In the genomic region with DNA sequence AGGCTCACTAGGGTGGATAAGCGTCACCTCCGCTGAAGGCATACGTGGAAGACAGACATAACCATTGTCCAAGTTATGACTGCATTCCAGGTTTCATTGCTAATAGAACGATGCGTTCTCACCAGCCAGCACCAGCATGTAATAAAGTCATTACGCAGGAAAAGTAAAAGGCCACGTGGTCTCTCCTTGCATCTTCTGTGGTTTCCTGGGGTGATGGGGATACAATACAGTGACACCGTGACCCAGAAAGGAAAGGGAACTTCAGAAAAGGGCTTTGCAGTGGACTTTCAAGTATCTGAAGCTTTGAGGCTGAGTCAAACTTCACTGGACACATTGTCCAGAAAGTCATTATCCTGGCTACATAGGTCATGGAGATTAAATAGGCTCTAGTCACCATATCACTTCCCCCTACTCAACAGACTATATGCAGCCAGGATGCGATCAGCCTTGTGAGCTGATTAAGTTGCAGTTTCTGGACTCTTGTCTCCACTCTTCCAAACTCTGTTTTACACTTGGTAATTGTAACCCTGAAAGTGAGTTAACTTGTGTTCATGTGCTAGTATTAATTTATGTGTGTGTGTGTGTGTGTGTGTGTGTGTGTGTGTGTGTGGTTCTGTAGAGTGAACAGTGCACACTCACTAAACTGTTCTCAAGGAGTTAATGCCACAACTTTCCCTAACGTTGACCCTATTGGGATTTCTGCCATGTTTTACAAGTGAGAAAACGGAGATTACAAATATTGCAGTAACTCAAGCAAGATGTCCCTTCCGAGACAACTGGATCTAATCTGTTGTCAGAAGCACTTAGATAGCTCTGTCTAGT, we compare ENCODE assay signal across 20 mouse cellular contexts.
DNase-seq lines count a peak whose midpoint lies in the region; ATAC-seq lines count a peak whose summit lies in the region.
"Had no signal": no experiment of that assay in that cellular context is flagged by ENCODE, and none has a peak within 500 bp of the region (broad histone marks: within the 10 kb centered on the region; RNA-seq: fewer than 3 reads in every experiment).

No protein-coding gene starts in this region.

- H3K4me1 ChIP-seq in hindbrain, embryonic 10.5 days (replicated peaks), result peaks cover 18% of the 10 kb centered on the region
- H3K4me1 ChIP-seq in hindbrain, embryonic 13.5 days (replicated peaks), result no peaks in the 10 kb centered on the region
- H3K4me1 ChIP-seq in midbrain, embryonic 12.5 days, result no peaks in the 10 kb centered on the region; the same call in 1 of the 2 replicates
- no peaks in the 10 kb centered on the region for H3K4me1 ChIP-seq in midbrain, embryonic 14.5 days (ENCODE audit: control insufficient read depth, insufficient read depth, low read length)
- H3K4me1 ChIP-seq: embryonic facial prominence, embryonic 13.5 days; heart, embryonic 15.5 days had no signal

- no peak for ATAC-seq in hindbrain, embryonic 13.5 days (ENCODE audit: low FRiP score)
- peak; percentile 55; the same call in 1 of the 2 replicates for ATAC-seq in midbrain, embryonic 12.5 days (ENCODE audit: low FRiP score, low read depth)
- no peak for ATAC-seq in midbrain, embryonic 14.5 days (ENCODE audit: low FRiP score, low TSS enrichment)
- ATAC-seq in megakaryocyte progenitor cell, adult 5-6 weeks (replicated peaks; ENCODE audit: poor library complexity), result peak; percentile 61
- ATAC-seq: forebrain, embryonic 16.5 days had no signal

- no peaks in the 10 kb centered on the region for H3K27me3 ChIP-seq in hindbrain, embryonic 10.5 days (ENCODE audit: insufficient read depth, poor library complexity, severe bottlenecking)
- no peaks in the 10 kb centered on the region for H3K27me3 ChIP-seq in hindbrain, embryonic 13.5 days
- H3K27me3 ChIP-seq in midbrain, embryonic 12.5 days, result 0 out of 2 replicates have a peak, but pooled peaks cover 6% of the 10 kb centered on the region
- no peaks in the 10 kb centered on the region for H3K27me3 ChIP-seq in midbrain, embryonic 14.5 days (ENCODE audit: control insufficient read depth, insufficient read depth, low read length)
- H3K27me3 ChIP-seq: embryonic facial prominence, embryonic 13.5 days; heart, embryonic 15.5 days had no signal

- no peaks in the 10 kb centered on the region for H3K36me3 ChIP-seq in hindbrain, embryonic 10.5 days
- H3K36me3 ChIP-seq in hindbrain, embryonic 13.5 days, result no peaks in the 10 kb centered on the region
- no peaks in the 10 kb centered on the region for H3K36me3 ChIP-seq in midbrain, embryonic 12.5 days
- H3K36me3 ChIP-seq in midbrain, embryonic 14.5 days (ENCODE audit: control insufficient read depth, insufficient read depth, low read length), result no peaks in the 10 kb centered on the region
- H3K36me3 ChIP-seq: embryonic facial prominence, embryonic 13.5 days; forebrain, embryonic 12.5 days; heart, embryonic 15.5 days had no signal

- H3K4me3 ChIP-seq in hindbrain, embryonic 10.5 days, result no peak overlapping the region
- no peak overlapping the region for H3K4me3 ChIP-seq in hindbrain, embryonic 13.5 days
- no peak overlapping the region for H3K4me3 ChIP-seq in midbrain, embryonic 12.5 days
- H3K4me3 ChIP-seq in midbrain, embryonic 14.5 days (replicated peaks; ENCODE audit: low read depth, low read length), result no peak overlapping the region
- H3K4me3 ChIP-seq: embryonic facial prominence, embryonic 13.5 days; forebrain, embryonic 12.5 days; heart, adult 2 months; heart, embryonic 15.5 days had no signal

- no peak overlapping the region for H3K9ac ChIP-seq in hindbrain, embryonic 13.5 days
- no peak overlapping the region for H3K9ac ChIP-seq in midbrain, embryonic 12.5 days (replicated peaks)
- H3K9ac ChIP-seq in midbrain, embryonic 14.5 days (replicated peaks; ENCODE audit: low read length), result no peak overlapping the region
- H3K9ac ChIP-seq: embryonic facial prominence, embryonic 13.5 days; forebrain, embryonic 12.5 days; heart, embryonic 15.5 days; hindbrain, embryonic 14.5 days had no signal

- peak; percentile 6 for DNase-seq in hindbrain, embryonic 10.5 days (ENCODE audit: low spot score)
- DNase-seq in midbrain, embryonic 14.5 days, result no peak
- no peak for DNase-seq in cerebellum, adult 9-10 months
- no peak for DNase-seq in layer of hippocampus, postnatal 10 days (ENCODE audit: low spot score in 2 of 2)
- DNase-seq: adrenal gland, adult 2 months; adrenal gland, postnatal 25 days; cerebellum, adult 18-20 months; cerebellum, postnatal 10 days; gastrocnemius, postnatal 10 days; heart, adult 2 months; heart, postnatal 14 days had no signal

- H3K9me3 ChIP-seq in hindbrain, embryonic 10.5 days, result no peaks in the 10 kb centered on the region
- H3K9me3 ChIP-seq in hindbrain, embryonic 13.5 days, result no peaks in the 10 kb centered on the region
- H3K9me3 ChIP-seq in midbrain, embryonic 12.5 days, result no peaks in the 10 kb centered on the region
- no peaks in the 10 kb centered on the region for H3K9me3 ChIP-seq in midbrain, embryonic 14.5 days (ENCODE audit: control insufficient read depth, low read length)
- H3K9me3 ChIP-seq: embryonic facial prominence, embryonic 13.5 days; forebrain, embryonic 12.5 days; heart, embryonic 15.5 days had no signal

- H3K27ac ChIP-seq in hindbrain, embryonic 10.5 days, result no peak overlapping the region
- H3K27ac ChIP-seq in hindbrain, embryonic 13.5 days, result no peak overlapping the region
- H3K27ac ChIP-seq in midbrain, embryonic 12.5 days (replicated peaks), result no peak overlapping the region
- no peak overlapping the region for H3K27ac ChIP-seq in midbrain, embryonic 14.5 days (replicated peaks; ENCODE audit: low read depth, low read length)
- H3K27ac ChIP-seq: embryonic facial prominence, embryonic 13.5 days; forebrain, embryonic 12.5 days; heart, adult 2 months; heart, embryonic 15.5 days; hindbrain, embryonic 14.5 days had no signal

- no peak overlapping the region for H3K4me2 ChIP-seq in hindbrain, embryonic 13.5 days
- no peak overlapping the region for H3K4me2 ChIP-seq in midbrain, embryonic 12.5 days (replicated peaks)
- no peak overlapping the region for H3K4me2 ChIP-seq in midbrain, embryonic 14.5 days (ENCODE audit: low read length)
- H3K4me2 ChIP-seq: embryonic facial prominence, embryonic 13.5 days; forebrain, embryonic 12.5 days; heart, embryonic 11.5 days; heart, embryonic 15.5 days; hindbrain, embryonic 14.5 days had no signal

- WGBS in hindbrain, embryonic 10.5 days, result 66% methylated on average over 12 of the region's 12 CpGs
- 62% methylated on average over 12 of the region's 12 CpGs for WGBS in hindbrain, embryonic 13.5 days
- WGBS in midbrain, embryonic 12.5 days, result 48% methylated on average over 12 of the region's 12 CpGs
- 25% methylated on average over 12 of the region's 12 CpGs for WGBS in midbrain, embryonic 14.5 days

Comparison
In these comparisons a context has a peak if more than half of its experiments do, and no peak if none do; other contexts are left out.
1. ATAC-seq: peak in midbrain, embryonic 12.5 days (single experiment) and megakaryocyte progenitor cell, adult 5-6 weeks (single experiment); none in hindbrain, embryonic 13.5 days (single experiment) and midbrain, embryonic 14.5 days (single experiment).